Mouse (Mus musculus): ENCODE measurements around the gene Nup210l.

The Nup210l gene

GRCm38 (mm10) chr3:90194759-90195158, 90.8 kb downstream of the Nup210l start:
- TF ChIP-seq CTCF (conservative IDR thresholded peaks at IDR 0.05; ENCODE audit: low read length) (no peak), POU5F1 (IDR thresholded peaks at IDR 0.05; ENCODE audit: borderline replicate concordance, low read length) (no peak), NANOG (IDR thresholded peaks at IDR 0.05; ENCODE audit: borderline replicate concordance, low read length) (no peak)
- no peaks in the 10 kb centered on the region for H3K9me3 ChIP-seq (ENCODE audit: low read length)
- H3K36me3 ChIP-seq (ENCODE audit: insufficient read depth, low read length) = no peaks in the 10 kb centered on the region
- H3K4me1 ChIP-seq (replicated peaks; ENCODE audit: low read depth, low read length) = no peaks in the 10 kb centered on the region
- no peaks in the 10 kb centered on the region for H3K27me3 ChIP-seq (ENCODE audit: insufficient read depth, low read length)
- no peak overlapping the region for H3K4me3 ChIP-seq (replicated peaks; ENCODE audit: low read length)

GRCm38 (mm10) chr3:90195644-90196043, 91.7 kb downstream of the Nup210l start:
- TF ChIP-seq CTCF (conservative IDR thresholded peaks at IDR 0.05; ENCODE audit: low read length) (no peak), NANOG (IDR thresholded peaks at IDR 0.05; ENCODE audit: borderline replicate concordance, low read length) (no peak), POU5F1 (IDR thresholded peaks at IDR 0.05; ENCODE audit: borderline replicate concordance, low read length) (no peak)
- H3K27me3 ChIP-seq (ENCODE audit: insufficient read depth, low read length) = no peaks in the 10 kb centered on the region
- H3K4me3 ChIP-seq (replicated peaks; ENCODE audit: low read length) = no peak overlapping the region
- H3K36me3 ChIP-seq (ENCODE audit: insufficient read depth, low read length) = no peaks in the 10 kb centered on the region
- H3K4me1 ChIP-seq (replicated peaks; ENCODE audit: low read depth, low read length) = no peaks in the 10 kb centered on the region
- H3K9me3 ChIP-seq (ENCODE audit: low read length) = no peaks in the 10 kb centered on the region

GRCm38 (mm10) chr3:90197548-90197947, 93.6 kb downstream of the Nup210l start:
- Histone ChIP-seq H3K36me3 (ENCODE audit: insufficient read depth, low read length) (no peaks in the 10 kb centered on the region), H3K27me3 (ENCODE audit: insufficient read depth, low read length) (no peaks in the 10 kb centered on the region)

GRCm38 (mm10) chr3:90202884-90203283, 99.0 kb downstream of the Nup210l start:
- H3K36me3 ChIP-seq (ENCODE audit: insufficient read depth, low read length) = peaks cover 13% of the 10 kb centered on the region
- H3K4me3 ChIP-seq (replicated peaks; ENCODE audit: low read length) = no peak overlapping the region
- no peak for TF ChIP-seq POU5F1 (IDR thresholded peaks at IDR 0.05; ENCODE audit: borderline replicate concordance, low read length)
- no peak for TF ChIP-seq NANOG (IDR thresholded peaks at IDR 0.05; ENCODE audit: borderline replicate concordance, low read length)
- TF ChIP-seq CTCF (conservative IDR thresholded peaks at IDR 0.05; ENCODE audit: low read length) = no peak
- peaks cover 9% of the 10 kb centered on the region for H3K4me1 ChIP-seq (replicated peaks; ENCODE audit: low read depth, low read length)
- no peaks in the 10 kb centered on the region for H3K9me3 ChIP-seq (ENCODE audit: low read length)
- H3K27me3 ChIP-seq (ENCODE audit: insufficient read depth, low read length) = no peaks in the 10 kb centered on the region

More at GRCm38 (mm10) chr3:90197548-90197947, 93.6 kb downstream of the Nup210l start:
- H3K4me1 ChIP-seq (replicated peaks; ENCODE audit: low read depth, low read length) = no peaks in the 10 kb centered on the region
- H3K4me3 ChIP-seq (replicated peaks; ENCODE audit: low read length) = no peak overlapping the region
- no peak for TF ChIP-seq CTCF (conservative IDR thresholded peaks at IDR 0.05; ENCODE audit: low read length)
- no peak for TF ChIP-seq NANOG (IDR thresholded peaks at IDR 0.05; ENCODE audit: borderline replicate concordance, low read length)
- no peak for TF ChIP-seq POU5F1 (IDR thresholded peaks at IDR 0.05; ENCODE audit: borderline replicate concordance, low read length)
- H3K9me3 ChIP-seq (ENCODE audit: low read length) = no peaks in the 10 kb centered on the region

- H3K27me3 ChIP-seq (ENCODE audit: insufficient read depth, low read length) = no peaks in the 10 kb centered on the region
- H3K4me1 ChIP-seq (replicated peaks; ENCODE audit: low read depth, low read length) = peaks cover 16% of the 10 kb centered on the region
- TF ChIP-seq CTCF (conservative IDR thresholded peaks at IDR 0.05; ENCODE audit: low read length) (no peak), NANOG (IDR thresholded peaks at IDR 0.05; ENCODE audit: borderline replicate concordance, low read length) (no peak), POU5F1 (IDR thresholded peaks at IDR 0.05; ENCODE audit: borderline replicate concordance, low read length) (no peak)
- H3K36me3 ChIP-seq (ENCODE audit: insufficient read depth, low read length) = peaks cover 20% of the 10 kb centered on the region
- no peaks in the 10 kb centered on the region for H3K9me3 ChIP-seq (ENCODE audit: low read length)
- H3K4me3 ChIP-seq (replicated peaks; ENCODE audit: low read length) = no peak overlapping the region
These were observed 99.7 kb downstream of the Nup210l start for GRCm38 (mm10) chr3:90203619-90204018.

- no peaks in the 10 kb centered on the region for H3K9me3 ChIP-seq (ENCODE audit: low read length)
- no peak for TF ChIP-seq CTCF (conservative IDR thresholded peaks at IDR 0.05; ENCODE audit: low read length)
- no peak for TF ChIP-seq POU5F1 (IDR thresholded peaks at IDR 0.05; ENCODE audit: borderline replicate concordance, low read length)
- no peak for TF ChIP-seq NANOG (IDR thresholded peaks at IDR 0.05; ENCODE audit: borderline replicate concordance, low read length)
- peaks cover 30% of the 10 kb centered on the region for H3K36me3 ChIP-seq (ENCODE audit: insufficient read depth, low read length)
- peaks cover 26% of the 10 kb centered on the region for H3K4me1 ChIP-seq (replicated peaks; ENCODE audit: low read depth, low read length)
- no peaks in the 10 kb centered on the region for H3K27me3 ChIP-seq (ENCODE audit: insufficient read depth, low read length)
- no peak overlapping the region for H3K4me3 ChIP-seq (replicated peaks; ENCODE audit: low read length)
These were observed 100.7 kb downstream of the Nup210l start for GRCm38 (mm10) chr3:90204582-90204981.

GRCm38 (mm10) chr3:90208662-90209061, 104.7 kb downstream of the Nup210l start:
- TF ChIP-seq NANOG (IDR thresholded peaks at IDR 0.05; ENCODE audit: borderline replicate concordance, low read length) = no peak
- no peak for TF ChIP-seq POU5F1 (IDR thresholded peaks at IDR 0.05; ENCODE audit: borderline replicate concordance, low read length)
- no peak for TF ChIP-seq CTCF (conservative IDR thresholded peaks at IDR 0.05; ENCODE audit: low read length)
- Histone ChIP-seq H3K4me1 (replicated peaks; ENCODE audit: low read depth, low read length) (peaks cover 54% of the 10 kb centered on the region), H3K4me3 (replicated peaks; ENCODE audit: low read length) (no peak overlapping the region), H3K36me3 (ENCODE audit: insufficient read depth, low read length) (peaks cover 65% of the 10 kb centered on the region), H3K9me3 (ENCODE audit: low read length) (no peaks in the 10 kb centered on the region), H3K27me3 (ENCODE audit: insufficient read depth, low read length) (no peaks in the 10 kb centered on the region)

- Histone ChIP-seq H3K4me3 (replicated peaks; ENCODE audit: low read length) (peak overlapping the region; percentile 93), H3K27me3 (ENCODE audit: insufficient read depth, low read length) (no peaks in the 10 kb centered on the region), H3K9me3 (ENCODE audit: low read length) (no peaks in the 10 kb centered on the region), H3K36me3 (ENCODE audit: insufficient read depth, low read length) (peaks cover 65% of the 10 kb centered on the region), H3K4me1 (replicated peaks; ENCODE audit: low read depth, low read length) (peaks cover 65% of the 10 kb centered on the region)
- TF ChIP-seq CTCF (conservative IDR thresholded peaks at IDR 0.05; ENCODE audit: low read length) (no peak), NANOG (IDR thresholded peaks at IDR 0.05; ENCODE audit: borderline replicate concordance, low read length) (no peak), POU5F1 (IDR thresholded peaks at IDR 0.05; ENCODE audit: borderline replicate concordance, low read length) (no peak)
These were observed 106.1 kb downstream of the Nup210l start for GRCm38 (mm10) chr3:90209908-90210566.

Data from E14TG2a.4 (cell line).